Mouse (Mus musculus) G1E-ER4 (cell line): ENCODE measurements around the gene Fnbp1. TPM values are rescaled to one million over a fixed set of nuclear protein-coding genes. Genes with fewer than 3 reads are reported as not detected.
A peak's percentile ranks its signal among the peaks of the same experiment; 100 is the strongest.

Experiments
- GATA1 ChIP-seq: IDR thresholded peaks from one replicate; pipeline ENCODE4 v1.8.0; 2012; ENCODE audit warnings: low read length, inconsistent platforms
- polyA plus RNA-seq: library from polyadenylated mRNA; stranded (reverse); fragments of >175 nt; gene quantifications from 2 replicates; pipeline ENCODE4 v1.2.3, GENCODE M21; 2012

The Fnbp1 gene
- polyA plus RNA-seq, 1 experiment = 90.3 TPM

DNA sequence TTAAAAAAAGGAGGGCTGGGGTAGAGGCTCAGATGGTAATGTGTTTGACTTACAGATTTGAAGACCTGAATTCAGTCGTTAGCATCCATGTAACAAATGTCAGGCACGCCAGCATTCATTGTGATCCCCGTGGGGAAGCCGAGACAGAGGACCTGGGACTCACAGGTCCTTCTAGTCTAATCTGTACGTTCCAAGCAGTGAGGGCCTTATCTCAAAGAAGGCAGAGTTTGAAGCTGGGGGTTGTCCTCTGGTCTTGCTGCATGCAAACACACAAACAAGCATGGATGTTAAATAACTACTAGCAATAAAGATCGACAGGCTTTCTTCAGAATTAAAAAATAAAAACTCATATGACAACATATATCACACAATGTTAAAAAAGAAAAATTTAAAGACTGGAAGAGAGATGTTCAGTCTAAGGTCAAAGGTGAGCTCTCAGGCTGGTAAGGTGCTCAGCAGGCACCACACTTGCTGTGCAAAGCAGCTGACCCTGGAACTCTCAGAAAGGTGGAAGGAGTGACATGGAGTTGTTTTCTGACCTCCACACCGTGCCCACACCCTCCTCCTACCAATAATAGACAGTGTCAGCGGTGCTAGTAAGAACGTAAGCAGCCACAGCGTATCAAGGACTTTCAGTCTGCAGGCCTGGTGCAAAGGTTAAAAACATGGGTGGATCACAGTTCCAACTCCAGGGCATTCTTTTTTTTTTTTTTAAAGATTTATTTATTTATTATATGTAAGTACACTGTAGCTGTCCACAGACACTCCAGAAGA lies 18.5 kb upstream of the Fnbp1 start:
- TF ChIP-seq GATA1 = no peak

DNA sequence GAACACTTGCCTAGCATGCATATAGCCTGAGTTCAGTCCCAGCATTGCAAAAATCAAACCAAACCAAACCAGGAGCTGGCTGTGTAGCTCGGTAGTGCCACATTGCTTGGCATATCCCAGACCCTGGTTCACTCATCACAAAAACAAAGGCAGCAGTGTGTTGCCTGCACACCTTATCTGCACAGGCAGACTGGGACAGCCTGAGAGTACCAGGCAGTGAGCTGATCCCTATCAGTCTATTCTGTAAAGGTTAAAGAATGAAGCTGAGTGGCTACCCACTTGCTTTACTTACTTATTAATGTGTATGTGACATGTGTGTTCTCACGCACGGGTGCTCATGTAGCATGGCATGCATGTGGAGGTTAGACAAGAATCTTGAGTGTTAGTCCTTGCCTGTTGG lies 15.0 kb upstream of the Fnbp1 start:
- TF ChIP-seq GATA1 = peak; percentile 57

DNA sequence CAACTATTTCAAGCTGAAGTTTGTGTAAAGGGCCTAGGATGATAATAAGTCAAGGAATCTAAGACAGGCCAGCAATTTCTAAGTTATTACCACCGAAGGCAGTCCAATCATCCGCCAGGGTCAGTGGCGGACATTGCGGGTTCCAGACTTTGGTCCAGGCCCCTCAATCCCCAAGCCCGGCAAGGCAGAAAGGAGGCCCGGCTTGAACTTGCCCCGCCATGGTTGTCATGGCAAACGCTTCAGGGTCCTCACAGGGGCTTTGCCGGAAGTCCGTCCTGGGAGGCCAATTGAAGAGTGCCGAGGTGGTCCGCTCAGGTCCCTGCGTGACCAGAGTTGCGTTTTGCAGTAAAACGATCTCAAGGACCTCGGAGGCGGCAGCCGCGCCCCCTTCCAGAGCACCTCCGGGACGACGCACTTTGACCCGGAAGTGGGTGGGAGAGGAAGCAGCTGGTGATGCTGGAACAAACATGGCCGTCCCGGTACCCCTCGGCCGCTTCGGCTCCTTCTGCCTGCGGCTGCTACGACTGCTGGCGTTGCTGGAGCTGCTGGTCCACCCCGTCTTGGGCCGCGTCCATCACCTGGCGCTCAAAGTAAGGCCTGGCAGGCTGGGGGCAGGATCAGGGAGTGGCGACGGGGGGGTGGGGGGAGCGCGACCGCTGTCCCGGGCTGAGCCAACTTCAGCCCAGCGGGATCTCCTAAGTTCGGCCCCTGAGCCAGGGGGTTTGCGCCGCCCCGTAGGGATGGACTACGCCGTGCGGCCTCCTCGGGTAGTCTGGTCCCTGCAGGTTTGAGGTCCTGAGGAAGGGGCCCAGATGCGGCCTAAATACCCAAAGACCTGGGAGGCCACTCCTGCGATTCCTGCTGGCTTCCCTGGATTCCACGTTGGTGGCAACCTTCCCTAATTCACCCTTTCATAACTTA lies 10.3 kb upstream of the Fnbp1 start, which contains the start of gene Gpr107:
Gene Gpr107 (plus strand): TSS at position 425 of the 921 bp plus-strand sequence.
- no peak for TF ChIP-seq GATA1

DNA sequence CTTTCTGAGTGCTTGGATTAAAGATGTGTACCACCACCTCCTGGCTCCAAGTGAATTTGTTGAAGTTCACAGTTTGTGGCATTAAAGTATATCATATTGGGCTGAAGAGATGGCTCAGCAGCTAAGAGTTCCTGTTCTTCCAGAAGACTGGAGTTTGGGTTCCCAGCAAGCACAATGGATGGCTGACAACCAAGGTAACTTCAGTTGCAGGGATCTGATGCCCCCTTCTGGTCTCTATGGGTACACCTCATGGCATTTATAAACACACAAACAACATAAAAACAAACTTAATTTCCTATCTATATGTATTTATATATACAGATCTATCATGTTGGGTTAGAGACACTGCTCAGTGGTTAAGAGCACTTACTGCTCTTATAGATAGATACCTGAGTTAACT lies 9.0 kb upstream of the Fnbp1 start:
- no peak for TF ChIP-seq GATA1

DNA sequence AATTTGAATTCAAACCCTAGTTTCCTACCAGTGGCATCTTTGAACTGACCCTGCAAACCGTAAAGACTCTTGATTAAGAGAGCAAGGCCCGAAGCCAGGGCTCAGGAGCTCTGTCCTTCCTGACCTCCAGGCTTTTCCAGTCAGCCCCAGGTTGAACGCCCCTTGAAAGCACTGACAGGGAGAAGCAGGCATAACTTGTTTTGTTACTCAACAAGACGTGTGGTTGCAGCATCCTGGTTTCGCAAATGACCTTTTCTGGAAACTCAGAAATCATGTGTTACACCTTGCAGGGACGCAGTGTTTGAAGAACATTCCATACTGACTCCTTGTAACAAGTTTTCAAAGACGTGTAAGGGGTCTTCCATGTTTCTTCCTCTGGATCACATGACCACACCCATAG lies 5.2 kb upstream of the Fnbp1 start:
- no peak for TF ChIP-seq GATA1

DNA sequence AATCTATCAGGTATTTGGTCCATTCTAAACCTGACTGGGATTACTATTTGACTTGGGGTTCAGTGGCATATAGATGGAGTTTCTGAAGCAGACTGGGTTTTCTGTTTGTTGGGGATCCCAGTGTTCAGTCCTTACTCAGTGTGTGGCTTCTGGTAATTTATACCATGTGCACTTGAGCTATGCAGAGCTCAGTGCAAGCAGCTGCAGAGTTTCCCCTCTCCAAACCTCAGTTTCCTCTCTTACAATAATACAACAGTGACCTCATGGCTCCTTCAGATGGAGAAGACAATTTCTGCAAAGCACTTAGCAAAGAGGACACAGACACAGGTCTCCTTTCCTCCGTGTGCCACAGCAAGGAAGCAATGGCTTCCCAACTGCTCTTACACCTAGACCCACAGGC lies 3.1 kb upstream of the Fnbp1 start:
- no peak for TF ChIP-seq GATA1

DNA sequence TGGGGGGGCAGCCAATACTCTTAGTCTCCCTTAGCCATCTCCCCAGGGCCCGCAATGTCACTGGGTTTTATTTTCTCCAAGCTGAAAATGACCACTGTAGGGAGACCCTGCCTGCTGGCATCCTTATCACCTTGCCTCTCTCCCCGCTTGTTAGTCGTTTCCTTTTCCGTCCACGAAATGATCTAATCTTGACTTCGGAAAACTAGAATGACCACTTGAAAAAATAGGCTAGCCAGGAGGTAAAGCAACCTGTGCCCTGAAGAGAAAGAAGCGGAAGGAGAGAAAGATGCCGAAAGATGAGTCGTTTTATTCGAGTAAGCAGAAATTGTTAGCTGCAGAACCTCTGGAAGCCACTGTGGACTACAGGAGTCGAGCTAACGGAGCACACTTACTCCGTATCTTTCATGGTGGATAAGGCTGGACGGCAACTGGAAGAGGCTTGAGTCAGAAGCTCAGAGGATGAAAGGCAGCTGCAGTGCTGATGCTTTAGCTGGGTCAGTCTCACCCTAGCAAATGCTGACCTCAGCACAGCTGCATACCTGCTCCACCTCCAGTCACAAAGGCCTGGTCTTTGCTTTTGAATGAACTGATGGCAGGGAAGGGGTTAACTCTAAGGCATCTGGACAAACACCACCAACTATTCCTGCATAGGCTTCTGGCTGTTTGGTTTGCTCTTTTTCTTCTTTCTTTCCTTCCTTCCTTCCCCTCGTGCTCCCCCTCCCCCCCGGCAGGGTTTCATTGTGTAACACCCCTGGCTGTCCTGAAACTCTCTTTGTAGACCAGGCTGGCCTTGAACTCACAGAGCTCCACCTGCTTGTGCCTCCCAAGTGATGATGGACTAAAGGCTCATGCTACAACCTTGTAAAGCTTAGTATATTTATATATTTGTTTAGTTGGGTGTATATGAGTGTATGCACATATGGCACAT lies 2.2 kb upstream of the Fnbp1 start:
- no peak for TF ChIP-seq GATA1

DNA sequence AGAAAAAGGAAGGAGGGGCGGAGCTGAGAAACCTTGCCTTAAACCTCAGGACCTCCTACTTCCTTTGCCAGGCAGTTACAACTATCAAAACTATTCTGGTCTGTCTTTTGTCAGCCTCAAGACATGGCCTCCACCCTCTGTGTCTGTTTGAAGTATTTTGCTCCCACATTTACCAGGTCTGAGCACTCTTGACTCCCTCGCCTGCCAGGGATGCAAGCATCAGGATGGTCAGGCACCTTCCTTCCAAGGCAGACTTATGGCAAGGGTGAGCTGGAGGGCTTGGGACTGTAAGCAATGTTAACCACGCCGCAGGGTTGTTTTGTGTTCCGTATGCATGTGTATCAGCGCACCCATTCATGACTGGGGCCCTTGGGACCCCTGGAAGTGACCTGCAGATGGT lies 1.5 kb upstream of the Fnbp1 start:
- no peak for TF ChIP-seq GATA1

DNA sequence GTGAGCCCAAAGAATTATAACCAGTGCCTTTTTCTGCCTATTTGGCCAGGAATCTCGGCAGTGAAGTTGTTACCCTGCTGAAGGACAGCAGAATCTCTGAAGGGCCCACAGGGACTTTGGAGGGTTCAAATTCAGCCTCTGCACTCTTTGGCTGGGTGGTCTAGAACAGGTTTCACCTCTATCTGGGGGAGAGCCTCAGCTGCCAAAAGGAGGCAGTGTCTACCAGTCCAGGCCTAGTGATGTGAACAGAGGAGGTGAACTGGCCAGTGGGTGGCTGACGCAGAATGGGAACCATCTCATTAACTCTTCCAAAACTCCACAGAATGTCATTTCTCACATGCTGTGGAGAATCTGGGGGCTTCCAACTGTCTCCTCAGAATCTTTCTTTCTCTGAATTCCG lies 697 bp upstream of the Fnbp1 start:
- no peak for TF ChIP-seq GATA1

DNA sequence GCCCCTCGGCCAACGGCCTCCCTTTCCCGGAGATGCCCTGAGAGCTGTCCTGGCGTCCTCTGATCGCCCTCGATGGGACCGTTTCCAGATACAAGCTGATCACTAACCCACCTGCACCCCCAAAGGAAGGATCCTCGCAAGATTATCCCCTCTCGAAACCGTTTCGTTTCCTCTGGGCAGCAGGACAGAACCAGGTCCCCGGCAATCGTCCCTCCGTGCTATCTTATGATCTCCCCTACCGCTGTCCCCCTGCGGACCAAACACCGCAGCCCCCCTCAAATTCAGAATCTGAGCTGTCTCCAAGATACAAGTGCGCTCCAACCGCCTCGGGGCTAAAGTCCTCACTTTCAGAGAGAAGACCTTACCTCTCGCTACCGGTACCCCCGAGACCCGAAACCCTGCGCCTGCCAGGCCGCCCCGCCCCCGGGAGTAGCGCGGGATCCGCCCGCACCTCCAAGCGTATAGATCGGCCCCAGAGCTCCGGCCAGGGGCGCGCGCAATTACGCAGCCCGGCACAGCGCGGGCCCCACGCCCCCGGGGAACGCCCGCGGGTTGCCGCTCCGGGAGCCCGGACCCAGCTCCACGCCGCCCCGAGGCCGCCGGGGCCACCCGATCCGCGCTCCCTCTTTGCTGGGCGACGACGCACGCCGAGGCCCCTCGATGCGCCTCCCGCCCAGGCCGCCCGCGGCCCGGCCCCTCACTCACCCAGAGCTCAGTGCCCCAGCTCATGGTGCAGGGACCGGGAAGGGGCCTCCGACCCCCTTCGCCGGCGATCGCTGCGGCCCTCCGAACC lies 538 bp downstream of the Fnbp1 start:
- TF ChIP-seq GATA1 = no peak

DNA sequence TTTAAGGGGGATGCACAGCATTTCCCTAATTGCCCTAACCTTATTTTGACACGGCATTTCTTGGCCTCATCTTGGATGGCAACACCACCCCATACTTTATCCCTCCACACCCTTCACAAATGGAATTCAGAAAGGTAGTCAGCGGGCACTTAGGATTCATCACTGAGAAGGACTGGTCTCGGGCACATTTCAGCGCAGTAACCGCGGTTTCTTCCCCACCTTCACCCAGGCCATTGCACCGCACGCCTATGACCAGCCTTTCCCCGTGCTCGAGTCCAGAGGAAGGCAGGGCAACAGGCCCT lies 1.1 kb downstream of the Fnbp1 start:
- no peak for TF ChIP-seq GATA1

DNA sequence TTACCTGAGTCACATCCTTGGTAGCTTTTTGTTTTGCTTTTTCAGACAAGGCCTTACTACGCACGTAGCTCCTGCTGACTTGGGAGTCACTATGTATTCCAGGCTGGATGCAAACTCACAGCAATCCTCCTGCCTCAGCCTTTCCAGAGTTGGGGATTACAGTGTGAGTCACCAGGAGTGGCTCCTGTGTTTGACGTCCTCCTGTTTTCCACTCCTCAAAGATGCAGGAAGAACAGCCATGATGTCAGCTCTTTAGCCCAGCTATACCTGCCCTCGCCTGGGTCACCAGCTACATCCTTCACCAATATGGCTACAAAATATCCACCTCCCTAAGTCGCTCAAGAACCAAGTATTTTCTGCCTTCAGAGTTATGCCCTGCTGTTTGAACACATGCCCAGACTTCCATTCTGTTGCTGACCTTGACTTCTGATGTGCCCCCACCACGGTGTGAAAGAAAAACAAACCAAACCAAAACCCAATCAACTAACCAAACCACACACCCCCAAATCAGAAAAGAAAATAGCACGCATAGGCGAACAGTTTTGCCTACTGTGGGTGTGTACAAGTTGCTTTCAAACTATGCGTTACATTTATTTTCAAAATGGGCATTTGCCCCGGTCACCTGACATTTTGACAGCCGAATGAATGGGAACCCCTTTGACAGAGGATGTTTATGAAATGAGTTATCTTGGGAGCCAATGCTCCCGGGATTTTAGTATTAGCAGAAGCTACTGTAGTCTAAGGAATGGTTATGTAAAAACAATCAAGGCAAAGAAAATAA lies 1.6 kb downstream of the Fnbp1 start:
- no peak for TF ChIP-seq GATA1

DNA sequence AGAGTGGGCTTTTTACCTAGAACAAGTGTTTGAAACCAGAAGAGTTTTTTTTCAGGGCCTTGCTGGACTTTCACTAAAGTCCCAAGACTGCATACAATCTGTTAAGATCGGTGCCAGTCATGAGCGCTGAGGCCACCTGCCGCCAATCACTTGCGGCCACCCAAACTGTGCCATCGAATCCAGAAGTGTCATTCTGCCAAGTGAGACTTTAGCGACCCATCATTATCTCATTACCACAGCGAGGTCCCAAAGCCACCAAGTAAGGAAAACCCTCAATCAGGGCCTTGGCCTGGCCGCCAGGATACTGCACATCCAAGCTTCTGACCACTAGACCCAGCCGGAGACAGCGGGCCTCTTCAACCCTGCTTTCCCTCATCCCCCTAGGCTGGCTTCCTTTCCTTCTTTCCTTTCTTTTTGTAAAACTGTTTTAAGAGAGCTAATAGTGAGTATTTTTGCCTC lies 2.6 kb downstream of the Fnbp1 start:
- TF ChIP-seq GATA1 = no peak

DNA sequence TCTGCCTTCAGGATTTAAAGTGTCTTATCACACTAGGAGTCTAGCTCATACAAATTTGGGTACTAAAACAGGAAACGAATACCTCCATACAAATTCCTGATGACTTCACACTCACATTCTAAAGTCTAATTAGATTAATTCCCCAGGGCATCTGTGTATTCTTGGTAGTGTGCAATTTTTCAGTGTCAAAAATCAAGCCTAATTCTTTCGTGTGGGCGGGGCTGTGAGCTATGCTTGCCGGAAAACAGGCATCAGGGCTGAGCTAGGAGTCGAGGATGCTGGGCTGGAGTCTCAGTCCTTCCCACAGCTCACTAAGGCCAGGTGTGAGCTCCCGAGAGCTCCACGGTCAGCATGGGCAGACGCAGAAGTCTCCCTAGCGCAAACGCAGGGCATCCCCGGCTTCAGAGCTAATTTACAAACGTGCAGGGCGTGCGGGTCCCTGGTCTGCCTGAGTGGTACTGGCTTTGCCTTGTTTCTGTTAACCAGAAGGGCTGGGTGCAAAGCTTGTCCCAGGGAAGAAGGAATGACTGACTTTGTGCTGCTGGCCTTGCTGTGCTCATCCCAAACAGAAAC lies 4.7 kb downstream of the Fnbp1 start:
- TF ChIP-seq GATA1 = no peak

DNA sequence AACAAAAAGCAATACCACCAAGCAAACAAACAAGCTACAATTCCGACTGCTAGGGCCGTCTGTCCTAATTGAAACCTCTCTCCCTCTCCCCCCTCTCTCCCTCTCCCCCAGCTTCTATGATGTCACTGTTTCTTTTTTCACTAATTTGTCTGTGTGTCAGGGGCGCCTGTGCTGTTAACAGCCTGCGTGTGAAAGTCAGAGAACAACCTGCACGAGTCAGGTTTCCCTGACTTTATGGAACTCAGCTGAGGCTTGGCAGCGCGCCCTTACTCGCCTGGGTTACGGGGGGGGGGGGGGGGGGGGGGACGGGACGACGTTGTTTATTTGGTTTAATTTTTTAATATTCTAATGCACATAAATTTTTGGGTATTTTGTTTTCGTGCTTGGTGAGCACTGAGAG lies 5.5 kb downstream of the Fnbp1 start:
- TF ChIP-seq GATA1 = no peak
